Mouse (Mus musculus): ENCODE data around the gene Mecom. TPM values are rescaled to one million over a fixed set of nuclear protein-coding genes. Genes with fewer than 3 reads are reported as not detected.

The Mecom gene
- polyA plus RNA-seq, 1 experiment from 2014 or later = 6.9 TPM

DNA sequence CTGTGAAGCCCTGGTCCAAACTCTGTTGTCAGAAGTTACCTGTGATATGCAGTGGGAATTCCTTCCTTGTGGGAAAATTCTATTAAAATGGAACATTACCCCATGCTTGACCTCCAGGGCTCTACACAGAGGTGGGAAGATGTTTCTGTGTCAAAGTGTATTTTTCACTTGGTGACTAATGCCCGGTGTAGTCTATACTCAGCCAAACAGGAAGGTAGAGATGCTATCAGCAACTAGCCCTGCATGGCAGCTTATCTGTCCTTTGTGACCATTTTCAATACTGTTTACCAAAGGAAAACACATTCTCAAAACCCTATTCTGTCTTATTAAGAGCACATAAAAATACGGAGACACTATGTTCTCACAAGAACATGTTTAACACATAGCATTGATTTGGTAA is 344.0 kb downstream of the Mecom start:
- Histone ChIP-seq H3K9me3 (no peaks in the 10 kb centered on the region), H3K27ac (replicated peaks) (no peak overlapping the region), H3K4me1 (replicated peaks) (peaks cover 6% of the 10 kb centered on the region; the same call in 1 of the 2 replicates), H3K36me3 (no peaks in the 10 kb centered on the region), H3K27me3 (no peaks in the 10 kb centered on the region), H3K4me3 (no peak overlapping the region), H3K4me2 (no peak overlapping the region), H3K9ac (no peak overlapping the region)
- no peak for ATAC-seq (ENCODE audit: low FRiP score, low read depth)
- 88% methylated on average over 2 of the region's 2 CpGs for WGBS

DNA sequence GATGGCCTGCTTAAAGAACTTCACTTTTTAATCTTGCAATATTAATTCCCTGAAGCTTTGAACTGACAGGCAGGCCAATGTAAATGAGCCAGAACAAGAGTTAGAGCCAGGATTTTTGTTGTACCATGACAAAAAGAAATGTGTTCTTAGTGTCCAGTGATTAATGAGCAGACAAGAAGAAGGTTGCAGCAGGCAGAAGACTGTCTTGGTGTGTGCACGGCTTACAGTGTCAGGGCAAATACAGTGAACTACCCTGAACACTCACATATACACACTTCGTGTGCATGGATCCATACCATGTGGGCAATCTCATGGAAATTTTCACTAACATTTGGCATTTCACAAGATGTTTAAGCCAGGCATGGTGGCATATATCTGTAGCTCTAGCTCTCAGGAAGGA is 349.0 kb downstream of the Mecom start:
- no peak for ATAC-seq (ENCODE audit: low FRiP score, low read depth)
- WGBS = 81% methylated on average over 2 of the region's 2 CpGs
- H3K9me3 ChIP-seq = no peaks in the 10 kb centered on the region
- no peak overlapping the region for H3K27ac ChIP-seq (replicated peaks)
- no peak overlapping the region for H3K9ac ChIP-seq
- H3K4me2 ChIP-seq = no peak overlapping the region
- H3K4me1 ChIP-seq (replicated peaks) = no peaks in the 10 kb centered on the region
- H3K27me3 ChIP-seq = no peaks in the 10 kb centered on the region
- H3K4me3 ChIP-seq = no peak overlapping the region
- H3K36me3 ChIP-seq = no peaks in the 10 kb centered on the region

DNA sequence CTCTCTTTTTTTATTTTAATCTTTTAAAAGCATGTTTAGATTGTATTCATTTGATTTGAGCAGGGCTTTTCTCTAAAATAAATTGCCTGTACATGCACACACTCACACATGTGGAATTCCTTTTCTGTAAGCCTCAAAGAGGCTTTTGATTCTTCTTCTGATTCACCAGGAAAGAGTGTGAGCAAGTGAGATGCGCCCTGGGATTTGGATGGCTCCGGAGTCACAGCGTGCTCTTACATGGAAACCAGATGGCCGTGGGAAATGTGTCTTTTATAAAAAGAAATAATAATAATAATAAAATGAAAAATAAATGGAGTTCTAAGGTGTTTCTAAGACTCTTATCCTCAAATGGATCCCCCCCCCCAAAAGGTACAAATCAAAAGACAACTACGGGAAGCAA is 349.6 kb downstream of the Mecom start:
- H3K9ac ChIP-seq = no peak overlapping the region
- no peaks in the 10 kb centered on the region for H3K9me3 ChIP-seq
- no peak overlapping the region for H3K4me2 ChIP-seq
- no peaks in the 10 kb centered on the region for H3K36me3 ChIP-seq
- ATAC-seq (ENCODE audit: low FRiP score, low read depth) = no peak
- 78% methylated on average over 5 of the region's 5 CpGs for WGBS
- no peak overlapping the region for H3K27ac ChIP-seq (replicated peaks)
- H3K4me1 ChIP-seq (replicated peaks) = no peaks in the 10 kb centered on the region
- H3K4me3 ChIP-seq = no peak overlapping the region
- no peaks in the 10 kb centered on the region for H3K27me3 ChIP-seq

DNA sequence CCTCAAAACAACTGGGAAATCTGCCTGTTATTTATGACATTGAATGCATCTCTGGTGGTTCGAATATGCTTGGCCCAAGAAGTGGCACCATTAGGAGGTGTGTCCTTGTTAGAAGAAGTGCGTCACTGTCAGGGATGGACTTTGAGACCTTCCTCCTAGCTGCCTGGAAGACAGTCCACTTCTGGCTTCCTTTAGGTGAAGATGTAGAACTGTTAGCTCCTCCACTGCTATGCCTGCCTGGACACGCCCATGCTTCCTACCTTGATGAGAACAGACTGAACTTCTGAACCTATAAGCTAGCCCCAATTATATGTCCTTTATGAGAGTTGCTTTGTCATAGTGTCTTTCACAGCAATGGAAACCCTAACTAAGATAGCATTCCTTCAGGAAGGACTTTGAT is 352.6 kb downstream of the Mecom start:
- H3K9ac ChIP-seq = no peak overlapping the region
- H3K27ac ChIP-seq (replicated peaks) = no peak overlapping the region
- no peaks in the 10 kb centered on the region for H3K9me3 ChIP-seq
- 95% methylated on average over 3 of the region's 3 CpGs for WGBS
- no peak overlapping the region for H3K4me2 ChIP-seq
- no peaks in the 10 kb centered on the region for H3K27me3 ChIP-seq
- no peak overlapping the region for H3K4me3 ChIP-seq
- H3K4me1 ChIP-seq (replicated peaks) = no peaks in the 10 kb centered on the region
- no peak for ATAC-seq (ENCODE audit: low FRiP score, low read depth)
- no peaks in the 10 kb centered on the region for H3K36me3 ChIP-seq

DNA sequence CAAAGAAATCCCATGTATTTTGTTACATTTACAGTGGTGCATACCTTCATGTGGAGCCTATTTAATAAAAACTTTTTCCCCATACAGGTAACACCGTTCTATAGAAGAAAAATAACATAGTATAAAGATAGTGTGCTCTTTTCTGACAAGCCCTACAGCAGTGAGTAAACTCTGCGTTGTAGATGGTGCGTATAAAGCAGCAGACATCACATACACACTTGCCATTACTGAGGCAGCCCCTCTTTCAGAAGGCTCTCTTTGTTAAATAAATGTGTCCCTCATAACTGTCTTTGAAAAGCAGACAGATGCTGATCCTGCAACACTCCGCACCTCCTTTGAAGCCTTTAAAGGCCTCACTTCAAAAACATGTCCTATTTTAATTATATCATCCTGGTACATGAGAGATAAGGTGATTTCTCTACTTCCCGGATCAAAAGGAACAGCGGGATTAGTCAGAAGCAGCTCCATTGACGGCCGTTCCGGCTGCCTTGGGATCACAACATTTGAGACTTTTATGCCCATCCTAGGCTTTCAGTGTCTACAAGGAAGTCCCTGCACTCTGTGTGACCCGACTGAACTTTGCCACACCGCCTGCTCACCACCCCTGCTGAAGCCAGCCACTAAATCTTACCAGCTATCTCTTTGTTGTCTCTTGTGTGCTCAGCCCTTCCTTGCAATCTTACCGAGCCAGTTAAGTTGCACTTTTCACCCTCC is 355.4 kb downstream of the Mecom start:
- H3K9ac ChIP-seq = no peak overlapping the region
- H3K36me3 ChIP-seq = no peaks in the 10 kb centered on the region
- no peaks in the 10 kb centered on the region for H3K27me3 ChIP-seq
- ATAC-seq (ENCODE audit: low FRiP score, low read depth) = no peak
- H3K9me3 ChIP-seq = no peaks in the 10 kb centered on the region
- WGBS = 55% methylated on average over 12 of the region's 12 CpGs
- H3K4me2 ChIP-seq = no peak overlapping the region
- no peak overlapping the region for H3K27ac ChIP-seq (replicated peaks)
- no peak overlapping the region for H3K4me3 ChIP-seq
- H3K4me1 ChIP-seq (replicated peaks) = 0 out of 2 replicates have a peak, but pooled peaks cover 4% of the 10 kb centered on the region

DNA sequence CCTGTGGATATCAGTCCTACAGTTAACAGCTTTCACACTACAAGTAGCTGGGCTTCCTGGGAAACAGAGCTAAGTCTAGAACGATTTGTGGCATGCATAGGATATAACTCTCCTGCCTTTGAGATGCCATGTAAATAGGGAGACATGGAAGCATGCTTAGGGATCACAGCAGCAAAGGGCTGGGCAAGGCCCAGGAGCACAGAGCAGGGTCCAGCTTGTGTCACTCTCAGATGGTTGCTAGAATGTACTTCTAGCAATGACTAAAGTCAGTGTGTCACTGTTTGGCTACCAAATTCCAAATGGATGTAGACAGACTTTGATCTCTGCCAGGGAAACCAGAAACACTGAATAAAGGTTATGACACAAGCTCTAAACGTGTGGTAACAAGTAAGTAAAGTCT is 358.5 kb downstream of the Mecom start:
- Histone ChIP-seq H3K4me1 (replicated peaks) (0 out of 2 replicates have a peak, but pooled peaks cover 4% of the 10 kb centered on the region), H3K4me2 (no peak overlapping the region), H3K27ac (replicated peaks) (no peak overlapping the region), H3K36me3 (no peaks in the 10 kb centered on the region), H3K9me3 (no peaks in the 10 kb centered on the region), H3K4me3 (no peak overlapping the region), H3K9ac (no peak overlapping the region), H3K27me3 (no peaks in the 10 kb centered on the region)
- 85% methylated on average over 2 of the region's 2 CpGs for WGBS
- no peak for ATAC-seq (ENCODE audit: low FRiP score, low read depth)

DNA sequence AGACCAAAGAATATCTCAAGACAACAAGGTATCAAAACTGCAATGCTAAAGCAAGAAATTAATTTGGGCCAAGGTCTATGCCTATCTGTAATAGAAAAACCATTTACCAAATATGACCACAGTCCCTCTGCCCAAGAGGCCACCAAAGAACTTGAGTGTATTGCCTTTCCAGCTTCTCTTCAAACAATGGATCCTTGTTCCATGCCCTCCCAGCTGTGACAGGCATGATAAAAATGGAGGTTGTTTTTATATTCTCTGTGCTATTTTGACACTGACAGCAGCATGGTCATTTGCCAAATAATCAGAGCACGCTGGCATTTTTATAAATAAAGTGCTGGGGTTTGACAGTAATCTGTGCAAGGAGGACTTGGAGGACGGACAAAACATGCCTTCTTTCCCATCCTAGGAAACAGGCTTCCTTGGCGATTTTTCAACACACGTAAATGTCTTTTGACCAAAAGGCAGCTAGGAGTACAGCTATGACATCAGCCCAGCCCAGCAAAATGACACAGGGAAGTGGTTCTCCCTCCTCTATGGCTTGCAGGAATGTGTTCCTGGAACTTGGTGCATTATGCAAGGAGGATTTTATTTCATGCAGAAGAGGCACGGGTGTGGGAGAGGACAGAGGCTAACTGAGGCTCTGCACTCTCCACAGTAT is 359.9 kb downstream of the Mecom start:
- Histone ChIP-seq H3K9ac (no peak overlapping the region), H3K9me3 (no peaks in the 10 kb centered on the region), H3K4me1 (replicated peaks) (0 out of 2 replicates have a peak, but pooled peaks cover 4% of the 10 kb centered on the region), H3K27ac (replicated peaks) (no peak overlapping the region), H3K4me3 (no peak overlapping the region), H3K36me3 (no peaks in the 10 kb centered on the region), H3K4me2 (no peak overlapping the region), H3K27me3 (no peaks in the 10 kb centered on the region)
- 42% methylated on average over 5 of the region's 5 CpGs for WGBS
- peak; percentile 59; the same call in 1 of the 2 replicates for ATAC-seq (ENCODE audit: low FRiP score, low read depth)

DNA sequence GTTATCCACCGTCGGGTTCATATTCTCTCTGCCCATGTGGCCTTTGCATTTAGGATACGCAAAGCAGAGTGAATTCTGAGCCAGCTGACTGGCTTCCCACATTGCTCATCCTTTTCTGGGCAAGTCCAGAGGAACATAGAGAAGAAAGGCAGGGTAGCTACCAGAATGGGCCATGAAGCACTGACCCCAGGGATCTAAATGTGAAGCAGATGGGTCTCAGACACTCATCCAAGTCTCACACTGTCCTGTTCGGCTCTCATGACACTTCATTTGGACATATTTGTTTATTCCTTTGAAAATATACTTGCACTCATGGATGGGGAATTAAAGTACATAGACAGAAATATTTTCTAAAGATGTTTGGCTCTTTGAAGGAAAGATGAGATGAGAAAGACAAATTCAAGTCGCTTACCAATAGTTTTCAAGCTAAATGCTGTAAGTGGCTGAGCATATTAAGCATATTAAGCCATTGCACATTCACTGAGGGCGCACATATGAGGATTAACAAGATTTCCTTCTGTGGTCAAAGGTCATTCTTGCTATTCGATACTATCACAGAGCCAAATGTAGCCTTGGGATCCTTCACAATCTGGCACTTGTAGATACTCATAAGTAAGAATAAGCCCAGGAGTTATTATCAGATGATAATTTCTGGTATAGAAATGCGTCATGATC is 365.9 kb downstream of the Mecom start:
- Histone ChIP-seq H3K4me3 (no peak overlapping the region), H3K36me3 (no peaks in the 10 kb centered on the region), H3K4me1 (replicated peaks) (no peaks in the 10 kb centered on the region), H3K27ac (replicated peaks) (no peak overlapping the region), H3K4me2 (no peak overlapping the region), H3K9ac (no peak overlapping the region), H3K9me3 (no peaks in the 10 kb centered on the region), H3K27me3 (no peaks in the 10 kb centered on the region)
- 82% methylated on average over 8 of the region's 8 CpGs for WGBS
- no peak for ATAC-seq (ENCODE audit: low FRiP score, low read depth)

DNA sequence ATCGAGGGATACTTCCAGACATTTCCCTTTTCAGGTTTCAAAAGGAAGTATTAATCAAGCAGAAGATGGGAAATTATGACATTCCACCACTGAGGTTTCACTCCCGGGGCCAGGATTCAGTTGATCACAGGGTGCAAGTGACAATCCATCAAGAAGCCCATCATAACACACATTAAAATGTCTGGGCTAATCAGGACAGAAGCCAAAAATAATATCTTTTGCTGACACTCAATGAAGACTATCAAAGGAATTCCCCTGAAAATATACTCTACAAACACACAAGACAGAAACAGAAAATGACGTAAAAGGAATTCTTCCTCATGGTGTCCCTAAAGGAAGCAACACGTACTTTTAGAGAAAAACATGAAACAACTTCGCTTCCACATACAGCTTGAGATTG is 371.2 kb downstream of the Mecom start:
- 90% methylated on average over 5 of the region's 5 CpGs for WGBS

DNA sequence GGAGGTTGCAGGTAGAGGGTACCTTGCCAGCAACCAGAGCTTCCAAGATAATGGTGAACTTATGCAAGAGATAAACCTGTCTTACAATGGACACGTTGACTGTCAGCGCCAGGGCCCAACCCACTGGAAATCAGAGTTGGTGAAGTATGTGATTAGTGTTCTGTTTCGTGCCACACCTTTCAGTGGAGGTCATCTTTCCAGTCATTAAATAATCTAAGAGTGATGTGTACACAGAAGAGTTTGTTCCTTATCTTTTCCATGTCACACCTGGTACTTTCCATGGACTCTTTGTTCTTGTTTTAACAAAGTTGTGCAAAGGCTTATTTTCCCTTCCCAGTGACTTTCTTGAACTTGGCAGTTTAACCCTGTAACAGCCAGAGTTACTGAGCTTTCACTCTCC is 374.0 kb downstream of the Mecom start:
- ATAC-seq (ENCODE audit: low FRiP score, low read depth) = no peak
- H3K36me3 ChIP-seq = no peaks in the 10 kb centered on the region
- H3K4me1 ChIP-seq (replicated peaks) = no peaks in the 10 kb centered on the region
- H3K27me3 ChIP-seq = no peaks in the 10 kb centered on the region
- 0 out of 2 replicates have a peak, but pooled peaks cover 3% of the 10 kb centered on the region for H3K9me3 ChIP-seq
- 86% methylated on average over 3 of the region's 3 CpGs for WGBS
- no peak overlapping the region for H3K27ac ChIP-seq (replicated peaks)
- H3K4me3 ChIP-seq = no peak overlapping the region
- H3K9ac ChIP-seq = no peak overlapping the region
- H3K4me2 ChIP-seq = no peak overlapping the region

More for the DNA sequence above, 371.2 kb downstream of the Mecom start:
- no peaks in the 10 kb centered on the region for H3K36me3 ChIP-seq
- H3K4me2 ChIP-seq = no peak overlapping the region
- 0 out of 2 replicates have a peak, but pooled peaks cover 3% of the 10 kb centered on the region for H3K9me3 ChIP-seq
- no peak overlapping the region for H3K27ac ChIP-seq (replicated peaks)
- no peak overlapping the region for H3K9ac ChIP-seq
- no peaks in the 10 kb centered on the region for H3K27me3 ChIP-seq
- no peak for ATAC-seq (ENCODE audit: low FRiP score, low read depth)
- H3K4me1 ChIP-seq (replicated peaks) = no peaks in the 10 kb centered on the region
- no peak overlapping the region for H3K4me3 ChIP-seq

DNA sequence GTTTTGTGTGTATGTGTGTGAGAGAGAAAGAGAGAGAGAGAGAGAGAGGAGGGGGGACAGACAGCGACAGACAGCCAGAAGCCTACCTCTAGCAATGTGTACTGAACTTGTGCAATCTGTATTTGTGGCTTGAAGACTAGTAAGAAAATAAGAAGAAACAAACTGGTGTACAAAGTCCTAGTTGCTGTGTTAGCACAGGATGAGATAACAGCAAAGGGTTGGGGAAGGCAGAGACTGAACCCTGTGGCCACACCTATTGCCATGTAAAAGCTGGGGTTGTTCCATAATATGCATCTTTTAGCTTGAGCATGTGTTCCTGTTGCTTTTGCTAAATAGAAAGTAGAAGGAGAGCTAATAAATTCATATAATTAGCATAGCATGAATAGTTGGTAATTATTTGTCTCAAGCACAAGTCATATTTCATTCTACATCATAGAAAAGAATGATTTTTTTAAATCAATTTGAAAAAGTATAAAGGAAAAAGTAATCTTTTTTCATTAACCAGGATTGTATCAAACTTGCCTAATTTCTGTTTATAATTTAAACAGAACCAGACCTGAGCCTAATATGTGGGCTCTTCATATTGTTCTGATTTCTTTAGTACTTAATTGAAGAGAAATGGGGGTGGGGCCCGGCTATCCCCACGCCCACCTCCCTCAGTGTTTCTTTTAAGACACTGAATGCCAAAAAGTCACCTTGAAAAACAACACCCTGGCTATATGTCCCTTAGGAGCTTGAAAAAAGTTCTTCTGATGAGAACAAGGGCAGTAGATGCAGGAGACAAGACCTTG is 379.2 kb downstream of the Mecom start:
- Histone ChIP-seq H3K27ac (replicated peaks) (no peak overlapping the region), H3K4me1 (replicated peaks) (no peaks in the 10 kb centered on the region), H3K36me3 (no peaks in the 10 kb centered on the region), H3K9ac (no peak overlapping the region), H3K27me3 (no peaks in the 10 kb centered on the region), H3K4me3 (no peak overlapping the region), H3K9me3 (no peaks in the 10 kb centered on the region), H3K4me2 (no peak overlapping the region)
- no peak for ATAC-seq (ENCODE audit: low FRiP score, low read depth)
- 94% methylated on average over 3 of the region's 3 CpGs for whole genome bisulfite sequencing

DNA sequence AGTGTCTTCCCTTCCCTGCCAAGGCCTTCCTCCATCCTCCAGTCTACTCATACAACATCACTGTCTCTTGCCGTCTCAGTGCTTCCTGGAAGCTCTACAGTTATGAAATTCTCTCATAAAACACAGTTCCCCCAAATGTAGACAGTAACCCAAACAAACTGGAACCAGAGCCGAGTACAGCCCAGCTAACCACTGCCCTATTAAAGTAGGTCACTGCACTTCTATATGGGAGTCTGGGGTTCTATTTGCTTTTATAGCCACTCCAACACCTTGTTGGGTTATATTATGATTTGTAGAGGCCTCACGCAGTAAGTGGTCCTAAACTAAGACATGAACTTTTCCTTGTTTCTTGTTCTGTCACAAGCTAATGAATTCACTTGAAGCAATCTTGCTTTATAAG is 380.8 kb downstream of the Mecom start:
- Histone ChIP-seq H3K27ac (replicated peaks) (no peak overlapping the region), H3K4me1 (replicated peaks) (no peaks in the 10 kb centered on the region), H3K36me3 (no peaks in the 10 kb centered on the region), H3K9me3 (no peaks in the 10 kb centered on the region), H3K9ac (no peak overlapping the region), H3K4me2 (no peak overlapping the region), H3K4me3 (no peak overlapping the region), H3K27me3 (no peaks in the 10 kb centered on the region)
- ATAC-seq (ENCODE audit: low FRiP score, low read depth) = no peak
- 94% methylated on average over 3 of the region's 3 CpGs for WGBS

Measured in hindbrain, embryonic 15.5 days (tissue).